Mouse (Mus musculus): ENCODE measurements around the gene Olfr555. TPM values are rescaled to one million over a fixed set of nuclear protein-coding genes. Genes with fewer than 3 reads are reported as not detected.

The Olfr555 gene
- polyA plus RNA-seq, 1 experiment from 2014 or later: not detected

DNA sequence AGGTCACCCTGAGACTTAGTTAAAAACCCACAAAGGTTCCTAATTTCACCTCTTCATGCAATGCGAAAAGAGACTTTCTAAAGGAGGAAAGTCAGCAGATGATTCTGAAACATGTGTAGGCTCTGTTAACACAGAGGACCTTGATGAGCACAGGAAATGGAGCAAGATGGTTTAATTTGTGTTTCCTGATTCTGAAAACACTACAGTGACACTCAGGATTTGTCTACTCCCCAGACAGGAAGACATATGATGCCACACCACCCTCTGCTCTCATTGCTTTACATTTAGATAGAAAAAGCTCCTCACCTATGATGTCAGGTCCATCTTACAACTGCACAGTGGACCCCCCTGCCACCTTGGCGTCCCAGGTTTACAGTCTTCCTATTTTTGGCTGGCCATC lies 17.6 kb downstream of the Olfr555 start:
- Histone ChIP-seq H3K4me2 (ENCODE audit: low read depth, low read length) (no peak overlapping the region), H3K9me3 (replicated peaks; ENCODE audit: control insufficient read depth, low read length) (no peaks in the 10 kb centered on the region), H3K27ac (ENCODE audit: low read length) (no peak overlapping the region), H3K27me3 (ENCODE audit: control insufficient read depth, insufficient read depth, low read length) (no peaks in the 10 kb centered on the region), H3K9ac (ENCODE audit: low read length) (no peak overlapping the region), H3K4me1 (ENCODE audit: control insufficient read depth, insufficient read depth, low read length) (no peaks in the 10 kb centered on the region; the same call in 1 of the 2 replicates), H3K4me3 (ENCODE audit: low read length) (no peak overlapping the region), H3K36me3 (ENCODE audit: control insufficient read depth, insufficient read depth) (0 out of 2 replicates have a peak, but pooled peaks cover 2% of the 10 kb centered on the region)
- 75% methylated on average over 2 of the region's 2 CpGs for WGBS
- no peak for ATAC-seq (replicated peaks; ENCODE audit: extremely low read depth, insufficient read depth, low FRiP score)

DNA sequence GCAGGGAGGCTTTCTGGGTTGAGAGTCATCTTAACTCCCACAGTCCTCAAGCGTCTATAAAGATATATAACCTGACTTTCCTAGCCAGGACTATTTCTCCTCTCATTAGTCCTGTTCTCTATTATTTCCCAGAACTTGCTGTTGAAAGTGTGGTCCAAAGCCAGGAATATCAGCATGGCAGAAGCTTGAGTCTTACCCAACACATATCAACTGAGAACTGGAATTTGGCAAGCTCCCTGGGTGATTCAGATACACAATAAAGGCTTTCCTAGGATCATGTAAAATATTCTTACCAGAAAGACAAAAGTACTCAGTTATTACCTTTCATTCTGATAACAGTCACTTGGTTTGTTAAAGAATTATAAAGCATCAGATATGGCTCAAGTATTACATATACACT lies 23.3 kb downstream of the Olfr555 start:
- H3K4me2 ChIP-seq (ENCODE audit: low read depth, low read length): no peak overlapping the region
- 73% methylated on average over 1 of the region's 1 CpGs for WGBS
- no peaks in the 10 kb centered on the region for H3K9me3 ChIP-seq (replicated peaks; ENCODE audit: control insufficient read depth, low read length)
- no peak for ATAC-seq (replicated peaks; ENCODE audit: extremely low read depth, insufficient read depth, low FRiP score)
- peaks cover 10% of the 10 kb centered on the region; the same call in 1 of the 2 replicates for H3K36me3 ChIP-seq (ENCODE audit: control insufficient read depth, insufficient read depth)
- H3K4me1 ChIP-seq (ENCODE audit: control insufficient read depth, insufficient read depth, low read length): no peaks in the 10 kb centered on the region; the same call in 1 of the 2 replicates
- no peaks in the 10 kb centered on the region for H3K27me3 ChIP-seq (ENCODE audit: control insufficient read depth, insufficient read depth, low read length)
- H3K4me3 ChIP-seq (ENCODE audit: low read length): no peak overlapping the region
- no peak overlapping the region for H3K27ac ChIP-seq (ENCODE audit: low read length)
- H3K9ac ChIP-seq (ENCODE audit: low read length): no peak overlapping the region

DNA sequence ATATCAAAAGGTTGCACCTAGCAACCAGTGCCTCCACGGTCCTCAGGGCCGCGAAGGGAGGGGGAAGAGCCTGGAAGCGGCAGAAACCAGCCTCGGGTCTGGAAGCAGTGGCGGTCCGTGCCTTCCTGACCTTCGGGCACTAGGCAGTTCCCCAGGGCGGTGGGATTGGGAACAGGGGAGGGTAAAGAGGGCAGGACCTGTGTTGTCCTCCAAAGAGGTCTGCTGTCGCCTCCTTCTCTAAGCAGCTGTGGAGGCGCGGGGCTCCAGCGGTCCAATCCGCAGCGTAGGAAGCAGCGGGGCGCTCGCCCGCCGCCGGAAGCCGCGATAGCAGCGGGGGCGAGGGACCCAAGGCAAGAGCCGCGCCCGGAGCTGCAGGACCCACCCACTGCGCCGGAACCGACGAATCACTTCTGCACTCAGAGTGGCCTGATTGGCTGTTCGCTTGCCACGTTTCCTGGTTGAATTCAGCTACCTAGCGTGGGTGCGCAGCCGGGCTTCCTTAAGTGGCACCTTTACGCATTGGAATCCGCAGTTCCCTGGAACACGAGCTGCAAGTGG lies 28.4 kb downstream of the Olfr555 start, which contains the start of gene Trim68:
Trim68 (minus strand) TSS at position 384 of the 558 bp plus-strand sequence.
- no peaks in the 10 kb centered on the region for H3K9me3 ChIP-seq (replicated peaks; ENCODE audit: control insufficient read depth, low read length)
- H3K4me2 ChIP-seq (ENCODE audit: low read depth, low read length): peak within 1 kb of the TSS; percentile 74
- WGBS: under 1% methylated on average over 40 of the region's 40 CpGs
- peak within 1 kb of the TSS; percentile 91 for H3K9ac ChIP-seq (ENCODE audit: low read length)
- peak within 1 kb of the TSS; percentile 81 for H3K4me3 ChIP-seq (ENCODE audit: low read length)
- ATAC-seq (replicated peaks; ENCODE audit: extremely low read depth, insufficient read depth, low FRiP score): peak; percentile 99
- 0 out of 2 replicates have a peak, but pooled peaks cover 3% of the 10 kb centered on the region for H3K4me1 ChIP-seq (ENCODE audit: control insufficient read depth, insufficient read depth, low read length)
- peak within 1 kb of the TSS; percentile 85 for H3K27ac ChIP-seq (ENCODE audit: low read length)
- H3K36me3 ChIP-seq (ENCODE audit: control insufficient read depth, insufficient read depth): peaks cover 8% of the 10 kb centered on the region; the same call in 1 of the 2 replicates
- H3K27me3 ChIP-seq (ENCODE audit: control insufficient read depth, insufficient read depth, low read length): no peaks in the 10 kb centered on the region

DNA sequence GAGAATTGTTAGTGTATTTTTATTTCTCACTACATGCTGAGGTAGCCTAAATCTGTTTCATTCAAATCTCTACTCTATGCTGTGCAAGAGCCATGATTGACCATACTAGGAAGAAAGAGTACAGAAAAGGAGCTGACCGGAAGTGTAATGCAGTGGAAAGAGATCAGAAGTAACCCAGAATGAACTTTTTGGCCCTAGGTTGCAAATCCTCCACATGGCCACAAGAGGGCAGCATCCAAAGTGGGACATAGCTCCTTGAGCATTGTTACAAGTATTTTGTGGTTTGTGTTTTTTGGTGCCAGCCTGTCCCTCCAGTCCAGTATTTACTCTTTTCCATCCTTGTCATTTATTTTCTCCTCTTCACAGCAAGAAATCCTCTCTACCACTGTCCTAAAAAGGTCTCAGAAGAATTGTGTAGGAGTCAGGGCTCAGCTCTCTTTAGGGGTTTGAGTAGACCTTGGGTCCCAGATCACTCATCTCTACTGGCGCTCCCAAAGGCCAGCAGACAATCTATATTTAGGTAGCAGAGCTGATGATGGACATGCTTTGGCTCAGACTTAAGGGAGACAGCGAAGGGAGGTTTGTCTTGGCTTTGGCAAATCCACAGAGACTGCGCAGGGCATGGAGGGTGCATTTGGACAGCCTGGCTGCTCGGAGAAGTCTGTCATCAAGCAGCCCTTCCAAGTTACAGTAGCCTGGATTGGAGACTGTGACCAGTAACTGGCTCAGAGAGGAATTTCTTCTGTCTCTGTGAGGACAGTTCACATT lies 36.9 kb downstream of the Olfr555 start, which contains the start of gene Olfr557:
Olfr557 (plus strand) TSS at position 553 of the 768 bp plus-strand sequence.
- no peaks in the 10 kb centered on the region for H3K4me1 ChIP-seq (ENCODE audit: control insufficient read depth, insufficient read depth, low read length)
- WGBS: 47% methylated on average over 5 of the region's 5 CpGs
- ATAC-seq (replicated peaks; ENCODE audit: extremely low read depth, insufficient read depth, low FRiP score): no peak

DNA sequence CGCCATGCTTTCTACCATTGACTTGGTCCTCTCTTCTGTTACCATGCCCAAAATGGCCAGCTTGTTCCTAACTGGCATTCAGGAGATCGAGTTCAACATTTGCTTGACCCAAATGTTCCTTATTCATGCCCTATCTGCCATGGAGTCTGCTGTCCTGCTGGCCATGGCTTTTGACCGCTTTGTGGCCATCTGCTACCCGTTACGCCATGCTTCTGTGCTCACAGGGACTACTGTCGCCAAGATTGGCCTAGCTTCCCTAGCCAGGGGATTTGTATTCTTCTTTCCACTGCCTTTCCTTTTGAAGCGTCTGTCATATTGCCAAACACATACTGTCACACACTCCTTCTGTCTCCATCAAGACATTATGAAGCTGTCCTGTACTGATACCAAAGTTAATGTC lies 39.8 kb downstream of the Olfr555 start:
- H3K9me3 ChIP-seq (replicated peaks; ENCODE audit: control insufficient read depth, low read length): no peaks in the 10 kb centered on the region
- no peak overlapping the region for H3K9ac ChIP-seq (ENCODE audit: low read length)
- 87% methylated on average over 7 of the region's 7 CpGs for WGBS
- no peak overlapping the region for H3K4me3 ChIP-seq (ENCODE audit: low read length)
- H3K27ac ChIP-seq (ENCODE audit: low read length): no peak overlapping the region
- H3K27me3 ChIP-seq (ENCODE audit: control insufficient read depth, insufficient read depth, low read length): no peaks in the 10 kb centered on the region
- H3K4me1 ChIP-seq (ENCODE audit: control insufficient read depth, insufficient read depth, low read length): no peaks in the 10 kb centered on the region
- no peaks in the 10 kb centered on the region for H3K36me3 ChIP-seq (ENCODE audit: control insufficient read depth, insufficient read depth)
- ATAC-seq (replicated peaks; ENCODE audit: extremely low read depth, insufficient read depth, low FRiP score): no peak
- no peak overlapping the region for H3K4me2 ChIP-seq (ENCODE audit: low read depth, low read length)

More for the DNA sequence above, 36.9 kb downstream of the Olfr555 start, which contains the start of gene Olfr557:
- Histone ChIP-seq H3K27ac (ENCODE audit: low read length) (no peak within 1 kb of the TSS), H3K36me3 (ENCODE audit: control insufficient read depth, insufficient read depth) (no peaks in the 10 kb centered on the region), H3K4me2 (ENCODE audit: low read depth, low read length) (no peak within 1 kb of the TSS), H3K27me3 (ENCODE audit: control insufficient read depth, insufficient read depth, low read length) (no peaks in the 10 kb centered on the region), H3K4me3 (ENCODE audit: low read length) (no peak within 1 kb of the TSS), H3K9ac (ENCODE audit: low read length) (no peak within 1 kb of the TSS), H3K9me3 (replicated peaks; ENCODE audit: control insufficient read depth, low read length) (no peaks in the 10 kb centered on the region)

DNA sequence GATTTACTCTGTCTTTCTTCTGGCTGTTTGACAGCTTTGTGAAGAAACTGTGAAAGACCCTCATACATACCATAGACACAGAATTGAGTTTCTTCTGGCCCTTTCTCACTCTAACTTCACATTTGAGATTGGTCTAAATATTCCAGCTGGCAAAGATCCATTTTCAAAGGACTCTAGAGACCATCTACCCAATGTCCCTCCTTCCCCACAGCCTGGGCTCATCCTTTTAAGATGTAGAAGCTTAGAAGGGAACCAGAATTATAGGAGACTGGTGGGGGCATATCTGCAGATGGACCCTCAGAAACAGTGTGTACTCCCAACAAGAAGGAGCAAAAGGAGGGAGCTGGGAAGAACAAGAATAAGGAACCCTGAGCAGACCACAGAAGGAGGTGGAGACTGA lies 43.3 kb downstream of the Olfr555 start, which contains the start of gene Olfr558:
Olfr558 (plus strand) TSS at position 301 of the 400 bp plus-strand sequence.
- Histone ChIP-seq H3K4me3 (ENCODE audit: low read length) (no peak within 1 kb of the TSS), H3K9ac (ENCODE audit: low read length) (no peak within 1 kb of the TSS), H3K27me3 (ENCODE audit: control insufficient read depth, insufficient read depth, low read length) (no peaks in the 10 kb centered on the region), H3K36me3 (ENCODE audit: control insufficient read depth, insufficient read depth) (no peaks in the 10 kb centered on the region), H3K4me1 (ENCODE audit: control insufficient read depth, insufficient read depth, low read length) (no peaks in the 10 kb centered on the region), H3K4me2 (ENCODE audit: low read depth, low read length) (no peak within 1 kb of the TSS), H3K27ac (ENCODE audit: low read length) (no peak within 1 kb of the TSS), H3K9me3 (replicated peaks; ENCODE audit: control insufficient read depth, low read length) (no peaks in the 10 kb centered on the region)
- ATAC-seq (replicated peaks; ENCODE audit: extremely low read depth, insufficient read depth, low FRiP score): no peak

Other genes starting within 250 kb of the Olfr555 start
- gene Rrm1, start 217.1 kb upstream of the Olfr555 start, polyA plus RNA-seq (2015; fragmentation: Nextera tagmentation; extraction: Ambion mirVana): 131 and 138 TPM in 2 replicates
- gene Olfr543, start 177.1 kb upstream of the Olfr555 start, polyA plus RNA-seq (2015; fragmentation: Nextera tagmentation; extraction: Ambion mirVana): 0.12 and 0.17 TPM in 2 replicates
- gene Olfr544, start 170.5 kb upstream of the Olfr555 start, polyA plus RNA-seq (2015; fragmentation: Nextera tagmentation; extraction: Ambion mirVana): 0.04 TPM in 1 of 2 replicates, not detected in the other
- not detected in 2 replicates for gene Olfr545, start 159.2 kb upstream of the Olfr555 start, polyA plus RNA-seq (2015; fragmentation: Nextera tagmentation; extraction: Ambion mirVana)
- gene Olfr547, start 124.1 kb upstream of the Olfr555 start, polyA plus RNA-seq (2015; fragmentation: Nextera tagmentation; extraction: Ambion mirVana): not detected in 2 replicates
- not detected in 2 replicates for gene Olfr548-ps1, start 117.9 kb upstream of the Olfr555 start, polyA plus RNA-seq (2015; fragmentation: Nextera tagmentation; extraction: Ambion mirVana)
- not detected in 2 replicates for gene Olfr549, start 109.0 kb upstream of the Olfr555 start, polyA plus RNA-seq (2015; fragmentation: Nextera tagmentation; extraction: Ambion mirVana)
- gene Trim21, start 93.3 kb upstream of the Olfr555 start, polyA plus RNA-seq (2015; fragmentation: Nextera tagmentation; extraction: Ambion mirVana): 0.80 and 0.82 TPM in 2 replicates
- not detected in 2 replicates for gene Olfr550, start 87.4 kb upstream of the Olfr555 start, polyA plus RNA-seq (2015; fragmentation: Nextera tagmentation; extraction: Ambion mirVana)
- not detected in 2 replicates for gene Olfr551, start 66.9 kb upstream of the Olfr555 start, polyA plus RNA-seq (2015; fragmentation: Nextera tagmentation; extraction: Ambion mirVana)
- not detected in 2 replicates for gene Olfr552, start 61.1 kb upstream of the Olfr555 start, polyA plus RNA-seq (2015; fragmentation: Nextera tagmentation; extraction: Ambion mirVana)
- gene Olfr553, start 40.6 kb upstream of the Olfr555 start, polyA plus RNA-seq (2015; fragmentation: Nextera tagmentation; extraction: Ambion mirVana): not detected in 2 replicates
- gene Olfr554, start 20.4 kb upstream of the Olfr555 start, polyA plus RNA-seq (2015; fragmentation: Nextera tagmentation; extraction: Ambion mirVana): not detected in 2 replicates
- gene Olfr556, start 6.1 kb downstream of the Olfr555 start, polyA plus RNA-seq (2015; fragmentation: Nextera tagmentation; extraction: Ambion mirVana): not detected in 2 replicates
- gene Trim68, start 28.5 kb downstream of the Olfr555 start, polyA plus RNA-seq (2015; fragmentation: Nextera tagmentation; extraction: Ambion mirVana): 12.3 and 12.4 TPM in 2 replicates
- not detected in 2 replicates for gene Olfr557, start 37.1 kb downstream of the Olfr555 start, polyA plus RNA-seq (2015; fragmentation: Nextera tagmentation; extraction: Ambion mirVana)
- gene Olfr558, start 43.4 kb downstream of the Olfr555 start, polyA plus RNA-seq (2015; fragmentation: Nextera tagmentation; extraction: Ambion mirVana): 1.3 and 1.5 TPM in 2 replicates
- gene Olfr33, start 60.2 kb downstream of the Olfr555 start, polyA plus RNA-seq (2015; fragmentation: Nextera tagmentation; extraction: Ambion mirVana): not detected in 2 replicates
- not detected in 2 replicates for gene Olfr559, start 68.7 kb downstream of the Olfr555 start, polyA plus RNA-seq (2015; fragmentation: Nextera tagmentation; extraction: Ambion mirVana)
- gene Olfr560, start 100.5 kb downstream of the Olfr555 start, polyA plus RNA-seq (2015; fragmentation: Nextera tagmentation; extraction: Ambion mirVana): 0.07 TPM in 1 of 2 replicates, not detected in the other
- 0.14 and 0.39 TPM in 2 replicates for gene Olfr78, start 100.6 kb downstream of the Olfr555 start, polyA plus RNA-seq (2015; fragmentation: Nextera tagmentation; extraction: Ambion mirVana)
- not detected in 2 replicates for gene Olfr561, start 112.4 kb downstream of the Olfr555 start, polyA plus RNA-seq (2015; fragmentation: Nextera tagmentation; extraction: Ambion mirVana)
- gene Olfr564, start 144.7 kb downstream of the Olfr555 start, polyA plus RNA-seq (2015; fragmentation: Nextera tagmentation; extraction: Ambion mirVana): not detected in 2 replicates
- gene Olfr566, start 199.9 kb downstream of the Olfr555 start, polyA plus RNA-seq (2015; fragmentation: Nextera tagmentation; extraction: Ambion mirVana): not detected in 2 replicates
- gene Olfr568, start 218.3 kb downstream of the Olfr555 start, polyA plus RNA-seq (2015; fragmentation: Nextera tagmentation; extraction: Ambion mirVana): not detected in 2 replicates
- not detected in 2 replicates for gene Olfr569, start 232.1 kb downstream of the Olfr555 start, polyA plus RNA-seq (2015; fragmentation: Nextera tagmentation; extraction: Ambion mirVana)
- gene Olfr570, start 235.8 kb downstream of the Olfr555 start, polyA plus RNA-seq (2015; fragmentation: Nextera tagmentation; extraction: Ambion mirVana): not detected in 2 replicates

Data from heart, embryonic 16.5 days (tissue).